Mouse (Mus musculus) regulatory T cell (primary cell): ENCODE data around the gene 4930404N11Rik.

Source experiments
- in situ Hi-C: fragments of 300-600 bp; cut with MboI, MseI; formaldehyde crosslinking; loops from one replicate; pipeline ENCODE4 v1.15.1; 2025; ENCODE audit warnings: high pct_unique_total_duplicates

The 4930404N11Rik gene

GRCm38 (mm10) chr10:81355533-81355932 is 10.1 kb downstream of the 4930404N11Rik start:
- in situ Hi-C loops, result no loop called here

- in situ Hi-C loops, result no loop called here
Measured at GRCm38 (mm10) chr10:81354738-81355477, 10.7 kb downstream of the 4930404N11Rik start.

GRCm38 (mm10) chr10:81351678-81352291 is 13.8 kb downstream of the 4930404N11Rik start:
- in situ Hi-C loops, result no loop called here

DNA sequence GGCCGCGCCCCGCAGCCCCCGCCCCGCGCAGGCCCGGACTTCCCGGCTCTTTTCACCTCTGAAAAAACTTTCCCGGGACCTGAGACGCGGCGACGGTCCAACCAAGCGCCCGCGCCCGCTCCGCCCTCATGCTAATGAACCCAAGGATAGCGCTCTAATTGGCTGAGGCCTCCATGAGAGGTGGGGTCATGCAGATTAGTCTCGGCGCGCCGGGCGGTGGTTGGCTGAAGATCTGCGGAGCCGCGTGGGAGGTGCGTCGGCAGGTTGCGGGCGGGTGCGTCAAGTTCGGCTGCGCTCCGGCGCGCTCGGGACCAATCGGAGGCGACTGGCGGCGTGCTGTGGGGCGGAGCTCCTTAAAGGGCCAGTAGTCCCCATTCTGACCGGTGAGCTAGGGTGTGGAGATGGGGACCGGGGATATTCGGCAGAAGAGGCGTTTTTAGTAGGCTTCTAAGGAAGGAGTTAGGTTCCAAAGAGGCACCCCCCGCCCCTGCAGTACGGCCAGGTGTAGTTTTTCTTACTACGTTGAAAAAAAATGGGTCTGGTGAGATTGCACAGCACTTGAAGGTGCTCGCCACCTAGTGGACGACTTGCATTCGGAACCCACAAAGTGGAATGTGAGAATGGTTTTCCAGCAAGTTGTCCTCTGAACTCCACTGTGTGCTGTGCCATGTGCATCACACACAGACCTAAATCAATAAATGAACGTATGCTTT is 15.1 kb downstream of the 4930404N11Rik start, which contains the start of gene Hmg20b:
Gene Hmg20b, minus strand, starts transcription at position 130 of the 713 bp plus-strand sequence.
- in situ Hi-C loops, result no loop called here

- in situ Hi-C loops, result loop anchor here (5.0 kb wide), 1 partner anchor 63 kb away; no protein-coding TSS in a partner anchor
Measured at GRCm38 (mm10) chr10:81349961-81350350, 15.7 kb downstream of the 4930404N11Rik start.

DNA sequence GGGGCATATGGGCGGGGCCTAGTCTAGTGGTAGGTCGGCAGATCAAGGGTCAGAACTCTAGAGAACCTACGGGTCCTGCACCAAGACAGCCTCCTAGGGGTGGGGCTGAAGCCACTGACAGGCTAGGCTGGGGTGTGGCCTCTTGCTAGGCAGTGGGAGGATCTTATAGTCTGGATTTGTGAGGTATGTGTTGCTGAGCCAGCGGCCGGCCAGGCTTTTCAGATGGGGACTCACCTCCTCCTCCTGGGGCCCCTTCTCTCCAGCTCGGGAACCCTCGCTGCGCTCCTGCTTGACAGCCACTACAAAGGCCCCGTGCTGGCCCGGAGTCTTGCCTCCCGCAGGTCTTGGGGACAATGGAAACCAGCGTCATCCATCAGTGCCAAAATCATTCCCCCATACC is 16.5 kb downstream of the 4930404N11Rik start:
- in situ Hi-C loops, result loop anchor here (5.0 kb wide), 1 partner anchor 62 kb away; no protein-coding TSS in a partner anchor

DNA sequence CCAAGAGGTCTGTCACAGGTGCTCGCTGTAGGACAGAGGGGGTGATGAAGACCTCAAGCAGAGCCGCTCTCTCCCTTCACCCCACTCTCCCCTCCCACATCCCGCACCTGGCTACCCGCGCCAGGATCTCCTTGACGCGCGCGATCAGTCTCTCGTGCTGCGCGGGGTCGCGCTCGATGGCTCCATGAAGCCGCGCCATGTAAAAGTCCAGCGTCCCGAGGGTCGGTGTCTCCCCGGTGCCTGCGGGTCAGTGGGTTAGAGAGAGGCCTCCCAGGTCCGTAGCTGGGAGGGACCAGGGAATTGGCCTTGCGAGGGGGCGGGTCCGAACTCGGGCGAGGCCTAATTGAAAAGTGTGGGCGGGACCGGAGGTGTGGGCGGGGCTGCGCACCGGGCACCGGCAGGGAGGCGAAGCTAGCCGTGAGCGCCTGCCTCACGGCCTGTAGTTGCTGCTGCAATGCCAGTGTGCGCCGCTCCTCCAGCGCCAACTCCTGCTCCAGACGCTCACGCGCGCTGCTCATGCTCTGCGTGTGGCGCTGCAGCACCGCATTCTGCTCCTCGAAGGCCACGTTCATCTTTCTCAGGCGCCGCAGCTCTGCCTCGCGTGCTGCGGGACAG is 19.1 kb downstream of the 4930404N11Rik start:
- in situ Hi-C loops, result loop anchor here (5.0 kb wide), 1 partner anchor 59 kb away; no protein-coding TSS in a partner anchor

DNA sequence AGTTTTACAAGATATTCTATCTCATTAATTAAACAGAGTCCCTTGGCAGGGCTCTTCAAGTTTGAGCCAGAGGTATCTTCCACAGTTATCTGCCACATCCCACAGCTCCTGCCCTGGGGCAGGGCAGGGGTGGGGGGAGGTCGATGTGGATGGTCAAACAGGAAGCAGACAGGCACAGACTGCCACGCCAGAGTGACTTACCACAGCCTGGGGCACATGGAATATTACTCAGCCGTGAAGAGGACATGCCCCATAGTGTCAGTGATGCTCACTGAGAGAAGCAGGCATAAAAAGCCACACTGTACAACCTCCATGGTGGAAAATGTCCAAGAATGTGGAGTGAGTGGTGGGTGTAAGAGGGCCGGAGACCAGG is 20.5 kb downstream of the 4930404N11Rik start:
- in situ Hi-C loops, result loop anchor here (5.0 kb wide), 1 partner anchor 58 kb away; no protein-coding TSS in a partner anchor

DNA sequence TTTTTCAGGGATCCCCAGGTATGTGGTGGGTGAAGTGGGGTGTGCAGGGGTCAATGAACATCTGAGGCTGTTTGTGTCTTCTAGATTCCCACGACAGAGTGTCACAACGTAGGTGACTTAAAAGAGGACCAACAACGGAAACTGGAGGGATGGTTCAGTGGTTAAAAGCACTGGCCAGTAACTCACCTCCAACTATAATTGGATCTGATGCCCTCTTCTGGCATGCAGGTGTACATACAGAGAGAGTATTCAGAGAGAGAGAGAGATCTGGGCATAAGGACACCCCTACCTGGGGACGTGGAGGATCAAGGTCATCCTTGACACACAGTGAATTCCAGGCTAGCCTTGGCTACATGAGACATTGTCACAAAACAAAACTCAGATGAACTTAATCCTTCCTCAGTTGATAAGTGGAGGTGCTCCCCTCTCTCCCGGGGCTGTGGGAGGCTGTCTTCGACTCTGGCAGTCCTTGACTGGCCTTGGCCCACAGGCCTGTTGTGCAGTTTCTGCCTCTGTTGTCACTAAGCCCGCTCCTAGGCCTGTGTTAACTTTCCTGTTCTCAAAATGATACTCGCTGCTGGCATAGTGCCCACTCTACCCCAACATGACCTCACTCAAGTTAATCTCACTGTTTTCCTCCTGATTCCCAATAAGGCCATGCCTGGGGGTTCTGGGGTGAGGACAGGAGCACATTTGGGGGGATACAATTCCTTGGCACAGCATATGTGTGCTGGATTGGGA is 21.0 kb downstream of the 4930404N11Rik start:
- in situ Hi-C loops, result loop anchor here (5.0 kb wide), 1 partner anchor 57 kb away; no protein-coding TSS in a partner anchor

DNA sequence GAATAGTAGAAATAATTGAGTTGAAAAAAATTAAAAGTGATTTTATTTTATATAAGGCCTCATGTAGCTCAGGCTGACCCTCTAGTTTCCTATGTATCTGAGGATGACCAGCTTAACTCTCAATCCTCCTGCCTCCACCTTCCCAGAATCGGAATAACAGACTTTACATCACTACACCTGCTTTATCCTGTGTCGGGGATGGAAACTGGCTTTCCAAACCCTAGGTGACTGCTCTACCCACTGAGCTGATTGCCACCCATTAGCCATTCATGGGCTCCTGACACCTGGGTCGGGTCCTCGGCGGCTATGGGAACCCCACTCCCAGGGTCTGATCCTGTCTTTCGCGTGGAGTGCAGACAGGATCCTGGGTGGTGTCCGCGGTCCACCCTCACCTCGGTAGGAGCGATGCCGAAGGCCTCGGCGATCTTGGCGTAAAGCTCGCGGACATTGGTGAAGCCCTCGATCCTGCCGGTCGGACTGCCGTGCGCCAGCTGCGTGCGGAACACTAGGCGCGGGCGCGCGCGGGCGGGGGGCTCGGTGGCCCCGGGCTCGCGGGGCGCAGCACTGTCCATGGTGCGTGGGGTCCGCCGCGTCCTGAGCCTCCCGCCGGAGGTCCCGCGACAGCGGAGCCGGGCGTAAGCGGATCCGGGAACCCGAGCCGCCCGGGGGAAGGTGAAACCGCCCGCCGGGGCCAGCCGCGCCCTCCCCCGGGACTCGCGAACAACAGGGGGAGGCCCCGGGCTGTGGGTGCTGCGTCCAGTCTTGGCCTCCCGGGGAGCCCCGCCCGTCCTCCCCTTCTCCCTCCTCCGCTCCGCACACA is 22.7 kb downstream of the 4930404N11Rik start, which contains the start of gene Gipc3:
Gene Gipc3, minus strand, starts transcription at position 581 of the 820 bp plus-strand sequence.
- in situ Hi-C loops, result no loop called here

GRCm38 (mm10) chr10:81341333-81341949 is 24.2 kb downstream of the 4930404N11Rik start:
- in situ Hi-C loops, result no loop called here

DNA sequence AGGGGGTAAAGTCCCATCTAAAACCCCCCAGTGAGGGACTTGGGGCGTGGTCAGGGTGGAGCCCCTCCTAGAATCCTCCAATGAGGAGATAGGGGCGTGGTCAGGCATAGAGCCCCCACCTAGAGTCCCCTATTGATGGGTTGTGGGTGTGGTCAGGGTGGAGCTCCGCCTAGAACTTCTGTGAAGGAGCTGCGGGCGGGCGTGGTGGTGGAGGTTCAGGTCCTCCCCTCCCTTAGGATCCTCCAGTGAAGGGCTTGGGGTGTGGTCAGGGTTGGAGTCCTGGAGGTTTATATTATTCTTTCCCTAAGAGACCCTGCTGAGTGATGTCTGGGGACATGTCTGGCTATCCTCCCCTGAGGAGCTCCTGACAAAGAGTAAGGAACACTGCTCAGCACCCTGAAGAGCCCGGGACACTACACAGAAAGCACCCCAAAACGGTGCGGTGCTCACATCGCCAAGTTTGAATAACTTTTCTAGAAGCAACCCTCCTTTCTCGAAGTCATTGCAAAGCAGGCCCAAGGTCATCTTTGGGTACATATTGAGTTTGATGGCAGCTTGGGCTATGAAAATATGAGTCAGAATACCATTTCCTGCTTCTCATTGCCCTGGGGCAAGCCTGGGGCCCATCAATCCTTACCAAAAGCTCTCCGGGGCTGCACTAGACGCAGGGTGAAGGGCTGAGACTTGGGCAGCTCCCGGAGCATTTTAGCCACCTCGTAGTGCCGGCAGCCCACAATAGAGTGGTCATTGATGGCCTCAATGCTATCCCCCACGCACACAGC is 24.9 kb downstream of the 4930404N11Rik start:
- in situ Hi-C loops, result no loop called here

DNA sequence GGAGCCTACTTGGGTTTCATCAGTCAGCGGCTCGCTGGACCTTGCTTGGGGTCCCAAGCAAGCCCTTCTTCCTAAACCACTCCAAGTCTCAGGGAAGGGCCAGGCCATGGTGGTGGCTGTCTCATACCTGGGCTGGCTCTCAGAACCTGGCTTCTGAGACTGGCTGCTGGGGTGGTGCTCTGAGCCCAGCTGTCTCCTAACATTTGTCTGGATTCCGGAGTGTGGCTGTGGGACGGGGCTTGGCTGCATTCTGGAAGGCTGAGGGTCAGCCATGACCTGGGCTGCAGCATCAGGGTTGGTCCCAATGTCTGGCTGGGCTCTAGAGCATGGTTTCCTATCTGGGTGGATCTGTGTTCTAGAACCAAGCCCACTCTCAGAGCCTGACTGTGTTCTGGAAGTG is 29.1 kb downstream of the 4930404N11Rik start:
- in situ Hi-C loops, result no loop called here

GRCm38 (mm10) chr10:81335393-81336340 is 29.9 kb downstream of the 4930404N11Rik start:
- in situ Hi-C loops, result no loop called here

GRCm38 (mm10) chr10:81334324-81334723 is 31.3 kb downstream of the 4930404N11Rik start:
- in situ Hi-C loops, result no loop called here

GRCm38 (mm10) chr10:81332277-81332676 is 33.3 kb downstream of the 4930404N11Rik start:
- in situ Hi-C loops, result no loop called here

GRCm38 (mm10) chr10:81330007-81330406 is 35.6 kb downstream of the 4930404N11Rik start:
- in situ Hi-C loops, result no loop called here
